Mouse (Mus musculus) lung, postnatal 0 days (tissue): ENCODE measurements around the gene S100a2.

Source experiments
- CTCF ChIP-seq: IDR thresholded peaks from 2 replicates; pipeline ENCODE4 v1.5.1; 2016; ENCODE audit warnings: antibody characterized with exemption, mild to moderate bottlenecking
- EP300 ChIP-seq: IDR thresholded peaks from 2 replicates; pipeline ENCODE4 v1.6.1; 2016; ENCODE audit warnings: antibody characterized with exemption, mild to moderate bottlenecking, control low read depth

- TF ChIP-seq CTCF (no peak), EP300 (no peak)
Observed at GRCm38 (mm10) chr3:90626266-90627021, 36.4 kb downstream of the S100a2 start.
